Mouse (Mus musculus) heart, adult 2 months (tissue): ENCODE measurements around the gene Igsf21. TPM values are rescaled to one million over a fixed set of nuclear protein-coding genes. Genes with fewer than 3 reads are reported as not detected.
A peak's percentile ranks its signal among the peaks of the same experiment; 100 is the strongest.

Experiments used
- DNase-seq, 2 experiments: peaks; one replicate each; pipeline ENCODE4 v3.0.0; 2021
- H3K27ac ChIP-seq: fragments of 200-600 bp; 2 replicates; pipeline ENCODE4 v1.8.1; 2022
- H3K27me3 ChIP-seq: fragments of 200-500 bp; 2 replicates; pipeline ENCODE4 v1.6.1; 2012; ENCODE audit warnings: mild to moderate bottlenecking, low read length, inconsistent platforms, mixed read lengths; ENCODE audit not compliant: control insufficient read depth, insufficient read depth
- H3K36me3 ChIP-seq: fragments of 200-500 bp; 2 replicates; pipeline ENCODE4 v1.6.1; 2012; ENCODE audit warnings: low read length, inconsistent platforms; ENCODE audit not compliant: control insufficient read depth, insufficient read depth
- H3K4me1 ChIP-seq: fragments of 200-500 bp; 2 replicates; pipeline ENCODE4 v1.6.1; 2011; ENCODE audit warnings: low read length; ENCODE audit not compliant: control insufficient read depth, insufficient read depth
- H3K4me3 ChIP-seq: fragments of 200-600 bp; 2 replicates; pipeline ENCODE4 v1.8.1; 2022
- H3K79me2 ChIP-seq: fragments of 200-500 bp; replicated peaks from 2 replicates; pipeline ENCODE4 v1.6.1; 2012; ENCODE audit warnings: mild to moderate bottlenecking, inconsistent platforms, low read length, moderate library complexity, mixed read lengths; ENCODE audit not compliant: control insufficient read depth, insufficient read depth
- H3K9ac ChIP-seq: fragments of 200-500 bp; 2 replicates; pipeline ENCODE4 v1.6.1; 2012; ENCODE audit warnings: low read depth, mild to moderate bottlenecking, control low read depth, inconsistent platforms, low read length, mixed read lengths
- CTCF ChIP-seq: fragments of 200-600 bp; IDR thresholded peaks from 2 replicates; pipeline ENCODE4 v1.8.1; 2022; ENCODE audit warnings: antibody characterized with exemption, mild to moderate bottlenecking, moderate library complexity
- EP300 ChIP-seq: fragments of 200-500 bp; IDR thresholded peaks from 2 replicates; pipeline ENCODE4 v1.6.1; 2011; ENCODE audit warnings: low read depth, low read length, control low read depth; ENCODE audit not compliant: insufficient read depth
- POLR2A ChIP-seq: fragments of 200-500 bp; IDR thresholded peaks from 2 replicates; pipeline ENCODE4 v1.6.1; 2011; ENCODE audit warnings: mild to moderate bottlenecking, low read depth, low read length, control low read depth; ENCODE audit not compliant: insufficient read depth
- WGBS: fragments of 180-500 bp; shearing (Covaris S2); methylation state at CpG from one replicate; pipeline ENCODE4 v1.1.7; 2018; 5-methylcytosine and 5-hydroxymethylcytosine counted together
- intact Hi-C: fragments of 180-260 bp; cut with DNase I; formaldehyde crosslinking; loops from one replicate; pipeline ENCODE4 v1.15.1; 2025
- polyA plus RNA-seq: library from polyadenylated mRNA; depleted of rRNA; stranded (reverse); fragments of >200 nt; gene quantifications from 2 replicates; pipeline ENCODE4 v1.2.3, GENCODE M21; 2012
- total RNA-seq, 2 experiments: library from RNA; stranded (reverse); gene quantifications; 2 replicates each; pipeline ENCODE4 v1.2.3; 2021

Igsf21 gene
- total and polyA plus RNA-seq, 3 experiments, result 0.14 to 0.76 (median 0.16) TPM

DNA sequence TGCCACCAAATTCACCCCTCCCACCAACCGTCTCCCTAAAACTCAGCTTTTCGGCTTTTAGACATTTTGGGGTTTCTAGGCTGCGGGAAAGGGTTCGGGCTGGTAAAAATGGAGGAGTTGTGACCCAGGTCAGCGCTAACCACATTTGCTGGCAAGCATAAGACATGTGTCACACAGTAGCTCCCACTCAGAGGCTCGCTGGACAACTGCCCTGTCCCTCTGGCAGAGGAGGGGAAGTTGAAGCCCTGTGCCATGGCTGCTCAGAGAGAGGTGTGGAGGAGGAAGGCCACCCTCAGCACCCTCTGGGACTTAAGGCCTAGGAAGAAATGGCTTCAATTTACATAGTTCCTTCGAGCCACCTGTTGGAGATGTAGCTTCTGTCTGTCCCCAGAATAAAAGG is 120.8 kb downstream of the Igsf21 start:
- no peak overlapping the region for H3K4me3 ChIP-seq
- no peak overlapping the region for H3K9ac ChIP-seq
- TF ChIP-seq EP300 (no peak), CTCF (no peak), POLR2A (no peak)
- intact Hi-C loops, result no loop called here
- H3K4me1 ChIP-seq, result no peaks in the 10 kb centered on the region
- WGBS, result 80% methylated on average over 7 of the region's 7 CpGs
- no peaks in the 10 kb centered on the region; the same call in 1 of the 2 replicates for H3K27me3 ChIP-seq
- no peak overlapping the region for H3K27ac ChIP-seq
- no peaks in the 10 kb centered on the region for H3K79me2 ChIP-seq
- no peak for DNase-seq
- H3K36me3 ChIP-seq, result no peaks in the 10 kb centered on the region

DNA sequence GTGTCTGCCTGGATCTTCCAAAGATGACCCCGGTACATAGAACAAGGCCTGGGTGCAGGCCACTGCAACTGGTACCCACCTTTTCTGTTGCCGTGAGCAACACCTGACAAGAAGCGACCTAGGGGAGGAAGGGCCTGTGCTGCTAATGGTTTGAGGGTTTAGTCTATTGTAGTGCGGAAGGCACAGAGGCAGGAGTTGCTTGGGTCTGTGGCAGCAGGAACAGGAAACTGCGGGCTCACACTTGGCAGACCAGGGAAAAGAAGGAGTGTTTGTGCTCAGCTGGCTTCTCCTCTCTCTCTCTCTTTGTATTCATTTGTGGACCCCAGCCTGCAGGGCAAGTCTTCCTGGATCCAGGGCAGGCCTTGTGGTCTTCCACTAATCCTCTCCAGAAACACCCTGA is 124.0 kb downstream of the Igsf21 start:
- no peak overlapping the region for H3K27ac ChIP-seq
- intact Hi-C loops, result no loop called here
- no peaks in the 10 kb centered on the region for H3K79me2 ChIP-seq
- no peaks in the 10 kb centered on the region for H3K36me3 ChIP-seq
- no peaks in the 10 kb centered on the region; the same call in 1 of the 2 replicates for H3K27me3 ChIP-seq
- no peak overlapping the region for H3K9ac ChIP-seq
- no peak for DNase-seq
- H3K4me1 ChIP-seq, result no peaks in the 10 kb centered on the region
- H3K4me3 ChIP-seq, result no peak overlapping the region
- no peak for TF ChIP-seq EP300
- TF ChIP-seq POLR2A, result no peak
- no peak for TF ChIP-seq CTCF
- 82% methylated on average over 5 of the region's 5 CpGs for WGBS

DNA sequence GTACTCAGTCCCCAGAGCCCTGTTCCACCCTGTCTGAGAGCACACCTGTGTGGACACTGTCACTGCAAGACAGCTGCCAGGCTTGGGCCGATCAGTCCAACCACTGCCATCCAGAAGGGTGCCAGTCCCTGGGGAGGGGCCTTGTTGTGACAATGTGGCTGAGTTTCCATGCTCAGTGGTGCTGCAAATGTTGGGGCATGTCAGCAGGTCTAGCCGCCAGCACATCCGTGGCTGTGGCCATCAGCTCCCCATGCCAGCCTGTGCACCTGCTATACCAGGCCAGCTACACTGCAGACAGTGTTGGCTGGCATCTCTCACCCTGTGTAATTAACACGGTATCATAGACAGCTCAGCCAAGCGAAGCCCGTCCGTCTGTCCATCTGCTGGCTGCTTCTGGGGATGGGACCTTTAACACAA is 129.3 kb downstream of the Igsf21 start:
- no peak overlapping the region for H3K27ac ChIP-seq
- intact Hi-C loops, result no loop called here
- no peaks in the 10 kb centered on the region for H3K4me1 ChIP-seq
- H3K9ac ChIP-seq, result no peak overlapping the region
- no peaks in the 10 kb centered on the region; the same call in 1 of the 2 replicates for H3K27me3 ChIP-seq
- no peak overlapping the region for H3K4me3 ChIP-seq
- no peaks in the 10 kb centered on the region for H3K79me2 ChIP-seq
- 81% methylated on average over 7 of the region's 7 CpGs for WGBS
- TF ChIP-seq POLR2A (no peak), CTCF (no peak), EP300 (no peak)
- DNase-seq, result no peak
- no peaks in the 10 kb centered on the region for H3K36me3 ChIP-seq

GRCm38 (mm10) chr4:140115756-140116155 is 130.8 kb downstream of the Igsf21 start:
- DNase-seq, result no peak
- no peak for TF ChIP-seq EP300
- no peak for TF ChIP-seq POLR2A
- TF ChIP-seq CTCF, result no peak
- no peak overlapping the region for H3K4me3 ChIP-seq
- H3K79me2 ChIP-seq, result no peaks in the 10 kb centered on the region
- H3K27me3 ChIP-seq, result no peaks in the 10 kb centered on the region; the same call in 1 of the 2 replicates
- no peak overlapping the region for H3K9ac ChIP-seq
- H3K27ac ChIP-seq, result no peak overlapping the region
- no peaks in the 10 kb centered on the region for H3K36me3 ChIP-seq
- 75% methylated on average over 9 of the region's 9 CpGs for WGBS
- no peaks in the 10 kb centered on the region for H3K4me1 ChIP-seq
- intact Hi-C loops, result no loop called here

GRCm38 (mm10) chr4:140115053-140115452 is 131.5 kb downstream of the Igsf21 start:
- TF ChIP-seq CTCF (0 out of 2 replicates have a peak, but pooled peaks have one; percentile 16), EP300 (no peak), POLR2A (no peak)
- no peaks in the 10 kb centered on the region for H3K79me2 ChIP-seq
- H3K4me1 ChIP-seq, result no peaks in the 10 kb centered on the region
- H3K4me3 ChIP-seq, result no peak overlapping the region
- intact Hi-C loops, result no loop called here
- no peaks in the 10 kb centered on the region for H3K36me3 ChIP-seq
- H3K27me3 ChIP-seq, result no peaks in the 10 kb centered on the region; the same call in 1 of the 2 replicates
- 84% methylated on average over 6 of the region's 6 CpGs for WGBS
- no peak overlapping the region for H3K27ac ChIP-seq
- H3K9ac ChIP-seq, result no peak overlapping the region
- no peak for DNase-seq

- Histone ChIP-seq H3K4me3 (no peak overlapping the region), H3K79me2 (no peaks in the 10 kb centered on the region), H3K27me3 (peaks cover 3% of the 10 kb centered on the region; the same call in 1 of the 2 replicates), H3K27ac (no peak overlapping the region), H3K36me3 (no peaks in the 10 kb centered on the region), H3K4me1 (no peaks in the 10 kb centered on the region), H3K9ac (no peak overlapping the region)
- 73% methylated on average over 18 of the region's 18 CpGs for WGBS
- intact Hi-C loops, result no loop called here
- no peak for DNase-seq
- TF ChIP-seq EP300 (no peak), CTCF (no peak), POLR2A (no peak)
Measured at GRCm38 (mm10) chr4:140113690-140114475, 132.7 kb downstream of the Igsf21 start.
